Comparison of ENCODE assay signal across 10 mouse cellular contexts in the genomic region with DNA sequence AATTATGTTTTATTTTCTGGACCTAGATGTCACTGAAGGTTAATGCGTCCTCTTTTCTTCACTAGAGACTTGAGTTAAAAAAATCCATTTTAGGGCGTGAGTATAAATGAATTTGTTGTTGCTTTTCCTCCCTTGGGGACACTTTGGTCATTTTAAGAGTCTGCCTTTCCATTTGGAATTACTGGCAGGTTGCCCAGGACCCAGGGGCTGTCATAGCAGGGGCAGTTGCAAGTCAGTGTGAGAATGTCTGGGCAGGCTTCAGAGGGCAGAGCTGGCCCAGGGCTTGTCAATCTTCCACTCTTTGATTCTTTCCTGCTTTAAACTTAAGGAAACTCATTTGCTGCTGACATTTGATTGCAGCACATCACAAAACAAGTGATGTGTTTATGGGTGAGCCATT. TPM values are rescaled to one million over a fixed set of nuclear protein-coding genes. Genes with fewer than 3 reads are reported as not detected.
DNase-seq lines count a peak whose midpoint lies in the region; ATAC-seq and TF ChIP-seq lines count a peak whose summit lies in the region.
"Had no signal": no experiment of that assay in that cellular context is flagged by ENCODE, and none has a peak within 500 bp of the region (broad histone marks: within the 10 kb centered on the region; RNA-seq: fewer than 3 reads in every experiment).

No protein-coding gene starts in this region.

- no peak overlapping the region for H3K27ac ChIP-seq in hindbrain, postnatal 0 days
- H3K27ac ChIP-seq in hindbrain, embryonic 14.5 days = no peak overlapping the region
- H3K27ac ChIP-seq: forebrain, embryonic 13.5 days; hindbrain, embryonic 13.5 days had no signal

- no peaks in the 10 kb centered on the region for H3K36me3 ChIP-seq in hindbrain, postnatal 0 days (ENCODE audit: insufficient read depth, low read length)
- H3K36me3 ChIP-seq in hindbrain, embryonic 14.5 days (replicated peaks; ENCODE audit: control insufficient read depth, insufficient read depth) = no peaks in the 10 kb centered on the region
- H3K36me3 ChIP-seq: hindbrain, embryonic 13.5 days had no signal

- WGBS in hindbrain, postnatal 0 days = 60% methylated on average over 2 of the region's 2 CpGs
- WGBS in hindbrain, embryonic 14.5 days = 45% methylated on average over 2 of the region's 2 CpGs

- in situ Hi-C loops in Patski (cut with MboI; ENCODE audit: low pct_unique_long_range_greater_than_20kb) = no loop called here

- TF ChIP-seq CTCF in hindbrain, postnatal 0 days (IDR thresholded peaks at IDR 0.05; ENCODE audit: low read depth) = no peak
- TF ChIP-seq CTCF in Patski (IDR thresholded peaks at IDR 0.05) = no peak

- H3K4me1 ChIP-seq in hindbrain, postnatal 0 days (ENCODE audit: insufficient read depth, low read length) = no peaks in the 10 kb centered on the region
- 0 out of 2 replicates have a peak, but pooled peaks cover 3% of the 10 kb centered on the region for H3K4me1 ChIP-seq in hindbrain, embryonic 14.5 days (replicated peaks; ENCODE audit: control insufficient read depth, insufficient read depth, low read length)
- H3K4me1 ChIP-seq: forebrain, embryonic 13.5 days had no signal

- ATAC-seq in hindbrain, postnatal 0 days = no peak
- no peak for ATAC-seq in hindbrain, embryonic 14.5 days (ENCODE audit: low FRiP score)
- ATAC-seq in Patski = no peak
- ATAC-seq: forebrain, embryonic 13.5 days had no signal

- H3K4me2 ChIP-seq in hindbrain, postnatal 0 days (ENCODE audit: low read depth, low read length) = no peak overlapping the region
- H3K4me2 ChIP-seq in hindbrain, embryonic 14.5 days (replicated peaks) = no peak overlapping the region
- H3K4me2 ChIP-seq: forebrain, embryonic 13.5 days; hindbrain, embryonic 13.5 days had no signal

- POLR2A ChIA-PET in Patski (lab: Charles Lee) = interaction anchor here (0.6 kb wide), 1 partner anchor 16 kb away, joined by 4 read pairs; no protein-coding TSS in a partner anchor

- H3K27me3 ChIP-seq in hindbrain, postnatal 0 days (ENCODE audit: insufficient read depth, low read length) = no peaks in the 10 kb centered on the region
- no peaks in the 10 kb centered on the region for H3K27me3 ChIP-seq in hindbrain, embryonic 14.5 days (ENCODE audit: control insufficient read depth, insufficient read depth, low read length)
- no peaks in the 10 kb centered on the region for H3K27me3 ChIP-seq in Patski
- H3K27me3 ChIP-seq: forebrain, embryonic 13.5 days; hindbrain, embryonic 13.5 days; megakaryocyte, embryonic 14.5 days had no signal

- peak; percentile 54 for DNase-seq in hindbrain, postnatal 0 days (ENCODE audit: low spot score)
- no peak for DNase-seq in hindbrain, embryonic 14.5 days (ENCODE audit: low spot score)
- DNase-seq in Patski (ENCODE audit: low read depth, low spot score) = peak; percentile 4
- peak; percentile 30 for DNase-seq in cerebellum, adult 11-12 months
- DNase-seq in kidney, adult 8-10 months = peak; percentile 25 to 27
- no peak for DNase-seq in layer of hippocampus, adult 18-20 months (ENCODE audit: low spot score in 2 of 2)
- DNase-seq in spleen, adult 12 weeks (ENCODE audit: low spot score) = no peak

- CTCF ChIA-PET in Patski (lab: Charles Lee) = no interaction called here

- no peak overlapping the region for H3K9ac ChIP-seq in hindbrain, postnatal 0 days (replicated peaks; ENCODE audit: low read length)
- no peak overlapping the region for H3K9ac ChIP-seq in hindbrain, embryonic 14.5 days
- H3K9ac ChIP-seq: forebrain, embryonic 13.5 days; hindbrain, embryonic 13.5 days had no signal

- H3K9me3 ChIP-seq in hindbrain, postnatal 0 days (ENCODE audit: low read length) = no peaks in the 10 kb centered on the region
- H3K9me3 ChIP-seq in hindbrain, embryonic 14.5 days (ENCODE audit: control insufficient read depth, low read length) = no peaks in the 10 kb centered on the region
- H3K9me3 ChIP-seq: forebrain, embryonic 13.5 days; hindbrain, embryonic 13.5 days; megakaryocyte, embryonic 14.5 days had no signal

- no peak overlapping the region for H3K4me3 ChIP-seq in hindbrain, postnatal 0 days (ENCODE audit: low read length)
- H3K4me3 ChIP-seq in hindbrain, embryonic 14.5 days (replicated peaks; ENCODE audit: low read length) = no peak overlapping the region
- H3K4me3 ChIP-seq: forebrain, embryonic 13.5 days; hindbrain, embryonic 13.5 days; megakaryocyte, embryonic 14.5 days had no signal

RNA-seq across cellular contexts. Expression of a gene that starts 45.7 kb away (rescaled TPM):
- 60.2 and 70.6 TPM in 2 replicates for total RNA-seq in hindbrain, postnatal 0 days (2014; rRNA removed)
- polyA plus RNA-seq in hindbrain, postnatal 0 days (2015; fragmentation: Nextera tagmentation; extraction: Ambion mirVana) = 26.6 and 30.0 TPM in 2 replicates
- 30.1 and 34.7 TPM in 2 replicates for polyA plus RNA-seq in hindbrain, embryonic 14.5 days (2014; fragmentation: Nextera tagmentation; extraction: Ambion mirVana)
- 71.3 TPM for polyA plus RNA-seq in Patski (2021)
- 10 to 100 TPM; 82.7 to 87.8 TPM for total RNA-seq in layer of hippocampus, adult 18-20 months (2021)

Comparison
In these comparisons a context has a peak if more than half of its experiments do, and no peak if none do; other contexts are left out.
1. DNase-seq: peak in hindbrain, postnatal 0 days (single experiment), Patski (single experiment), cerebellum, adult 11-12 months (single experiment) and kidney, adult 8-10 months (2 of 2); none in hindbrain, embryonic 14.5 days (single experiment), layer of hippocampus, adult 18-20 months (0 of 2) and spleen, adult 12 weeks (single experiment).